Mouse (Mus musculus) intestine, postnatal 0 days (tissue): ENCODE results near the gene Taf5. TPM values are rescaled to one million over a fixed set of nuclear protein-coding genes. Genes with fewer than 3 reads are reported as not detected.
A peak's percentile ranks its signal among the peaks of the same experiment; 100 is the strongest.

Experiments
- ATAC-seq: fragments of 200-750 bp; cut with Nextera tagmentation; 2 replicates; pipeline ENCODE4 v1.8.0; 2017; ENCODE audit warnings: mild to moderate bottlenecking, moderate TSS enrichment, moderate library complexity
- H3K27ac ChIP-seq: fragments of 300-500 bp; sonication (generic); 2 replicates; pipeline ENCODE4 v1.5.1; 2014; ENCODE audit warnings: mild to moderate bottlenecking, low read depth, low read length, moderate library complexity
- H3K27me3 ChIP-seq: fragments of 300-500 bp; sonication (generic); replicated peaks from 2 replicates; pipeline ENCODE4 v1.6.1; 2014; ENCODE audit warnings: low read length, mixed read lengths; ENCODE audit not compliant: control insufficient read depth, insufficient read depth
- H3K36me3 ChIP-seq: fragments of 300-500 bp; sonication (generic); 2 replicates; pipeline ENCODE4 v1.6.1; 2014; ENCODE audit warnings: mild to moderate bottlenecking, moderate library complexity; ENCODE audit not compliant: control insufficient read depth, insufficient read depth
- H3K4me1 ChIP-seq: fragments of 300-500 bp; sonication (generic); replicated peaks from 2 replicates; pipeline ENCODE4 v1.6.1; 2014; ENCODE audit warnings: antibody characterized with exemption, low read length, mixed read lengths; ENCODE audit not compliant: control insufficient read depth, insufficient read depth
- H3K4me2 ChIP-seq: fragments of 300-500 bp; sonication (generic); replicated peaks from 2 replicates; pipeline ENCODE4 v1.6.1; 2014; ENCODE audit warnings: low read depth, mild to moderate bottlenecking, moderate library complexity
- H3K4me3 ChIP-seq: fragments of 300-500 bp; sonication (generic); 2 replicates; pipeline ENCODE4 v1.5.1; 2014; ENCODE audit warnings: low read depth, low read length
- H3K9ac ChIP-seq: fragments of 300-500 bp; sonication (generic); 2 replicates; pipeline ENCODE4 v1.6.1; 2014; ENCODE audit warnings: mild to moderate bottlenecking, low read depth, low read length
- H3K9me3 ChIP-seq: fragments of 300-500 bp; sonication (generic); 2 replicates; pipeline ENCODE4 v1.6.1; 2016; ENCODE audit warnings: mixed run types; ENCODE audit not compliant: control insufficient read depth
- CTCF ChIP-seq: sonication (generic); IDR thresholded peaks from 2 replicates; pipeline ENCODE4 v1.5.1; 2016; ENCODE audit warnings: low read depth, mild to moderate bottlenecking, control low read depth, antibody characterized with exemption, moderate library complexity
- WGBS: fragments of 180-500 bp; shearing (Covaris S2); extraction: QIAGEN DNeasy Blood & Tissue Kit; methylation state at CpG from one replicate; pipeline ENCODE4 v1.1.7; 2014; 5-methylcytosine and 5-hydroxymethylcytosine counted together
- polyA plus RNA-seq: library from polyadenylated mRNA; unstranded; fragments of >200 nt; fragmentation: Nextera tagmentation; extraction: Ambion mirVana; gene quantifications from 2 replicates; pipeline ENCODE4 v1.2.1, GENCODE M21; 2015

Gene Taf5
- polyA plus RNA-seq, 1 experiment from 2014 or later, result 3.9 TPM

DNA sequence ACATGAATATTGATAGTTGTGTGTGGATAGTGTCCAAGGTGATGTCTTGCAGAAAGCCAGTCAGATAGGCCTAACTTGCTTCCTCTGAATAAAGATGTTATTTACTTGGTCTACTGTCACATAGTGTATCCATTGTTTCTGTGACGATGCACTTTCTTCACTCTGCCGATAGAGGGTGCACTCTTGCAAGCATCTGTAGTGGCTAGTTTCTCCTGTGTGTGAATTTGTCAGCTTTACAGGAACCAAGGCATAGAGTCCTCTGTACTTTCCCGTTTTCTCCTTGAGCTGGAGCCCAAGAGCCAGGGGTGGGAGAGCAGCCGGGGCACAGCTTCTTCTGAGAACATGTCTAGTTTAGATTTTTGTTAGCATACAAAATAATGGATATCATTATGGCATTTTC is 53.5 kb downstream of the Taf5 start:
- Histone ChIP-seq H3K4me1 (no peaks in the 10 kb centered on the region), H3K9ac (no peak overlapping the region), H3K4me3 (no peak overlapping the region), H3K27ac (no peak overlapping the region), H3K27me3 (no peaks in the 10 kb centered on the region), H3K9me3 (no peaks in the 10 kb centered on the region), H3K36me3 (peaks cover 53% of the 10 kb centered on the region), H3K4me2 (no peak overlapping the region)
- TF ChIP-seq CTCF, result peak; percentile 91
- whole genome bisulfite sequencing, result 45% methylated on average over 4 of the region's 4 CpGs
- ATAC-seq, result no peak

- Histone ChIP-seq H3K9ac (no peak overlapping the region), H3K27ac (no peak overlapping the region), H3K36me3 (peaks cover 60% of the 10 kb centered on the region), H3K4me2 (no peak overlapping the region), H3K9me3 (no peaks in the 10 kb centered on the region), H3K4me3 (no peak overlapping the region), H3K27me3 (no peaks in the 10 kb centered on the region), H3K4me1 (no peaks in the 10 kb centered on the region)
- no peak for ATAC-seq
- 25% methylated on average over 2 of the region's 2 CpGs for WGBS
- TF ChIP-seq CTCF, result peak; percentile 80
Observed at GRCm38 (mm10) chr19:47122802-47123201, 55.3 kb downstream of the Taf5 start.

DNA sequence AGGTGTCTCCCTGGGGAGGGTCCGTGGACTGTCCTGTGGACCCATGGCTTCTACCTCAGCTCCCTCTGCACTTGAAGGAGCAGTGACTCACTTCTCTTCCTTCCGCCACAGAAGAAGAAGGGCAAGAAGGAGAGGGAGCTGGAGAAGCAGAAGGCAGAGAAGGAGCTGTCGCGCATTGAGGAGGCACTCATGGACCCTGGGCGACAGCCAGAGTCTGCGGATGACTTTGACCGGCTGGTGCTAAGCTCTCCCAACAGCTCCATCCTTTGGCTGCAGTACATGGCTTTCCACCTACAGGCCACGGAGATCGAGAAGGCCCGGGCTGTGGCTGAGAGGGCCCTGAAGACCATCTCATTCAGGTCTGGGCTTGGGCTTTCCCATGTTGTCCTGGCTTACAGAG is 60.6 kb downstream of the Taf5 start:
- no peak overlapping the region for H3K27ac ChIP-seq
- no peak for ATAC-seq
- H3K9ac ChIP-seq, result no peak overlapping the region
- peaks cover 88% of the 10 kb centered on the region for H3K36me3 ChIP-seq
- WGBS, result 95% methylated on average over 10 of the region's 10 CpGs
- H3K4me3 ChIP-seq, result no peak overlapping the region
- H3K27me3 ChIP-seq, result no peaks in the 10 kb centered on the region
- H3K4me1 ChIP-seq, result no peaks in the 10 kb centered on the region
- TF ChIP-seq CTCF, result no peak
- no peaks in the 10 kb centered on the region for H3K9me3 ChIP-seq
- no peak overlapping the region for H3K4me2 ChIP-seq

DNA sequence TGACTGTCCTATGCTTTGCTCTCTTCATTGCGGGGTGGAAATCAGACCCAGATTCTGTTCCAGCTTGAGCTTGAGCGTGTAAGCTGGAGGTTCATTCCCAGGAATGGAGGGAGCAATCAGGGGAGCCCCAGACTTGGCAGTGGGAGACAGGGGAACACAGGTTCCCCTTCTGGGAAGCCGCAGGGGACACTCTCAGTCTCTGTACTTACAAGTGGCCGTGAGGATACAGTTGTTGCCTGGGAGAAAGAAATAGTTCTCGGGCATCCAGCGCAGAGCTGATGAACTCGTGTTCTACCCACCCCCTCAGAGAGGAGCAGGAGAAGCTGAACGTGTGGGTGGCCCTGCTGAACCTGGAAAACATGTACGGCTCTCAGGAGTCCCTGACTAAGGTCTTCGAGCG is 61.3 kb downstream of the Taf5 start:
- Histone ChIP-seq H3K9me3 (no peaks in the 10 kb centered on the region), H3K4me3 (no peak overlapping the region), H3K36me3 (peaks cover 90% of the 10 kb centered on the region), H3K4me1 (no peaks in the 10 kb centered on the region), H3K27me3 (no peaks in the 10 kb centered on the region), H3K27ac (no peak overlapping the region), H3K9ac (no peak overlapping the region), H3K4me2 (no peak overlapping the region)
- no peak for ATAC-seq
- 90% methylated on average over 11 of the region's 11 CpGs for WGBS
- TF ChIP-seq CTCF, result no peak

DNA sequence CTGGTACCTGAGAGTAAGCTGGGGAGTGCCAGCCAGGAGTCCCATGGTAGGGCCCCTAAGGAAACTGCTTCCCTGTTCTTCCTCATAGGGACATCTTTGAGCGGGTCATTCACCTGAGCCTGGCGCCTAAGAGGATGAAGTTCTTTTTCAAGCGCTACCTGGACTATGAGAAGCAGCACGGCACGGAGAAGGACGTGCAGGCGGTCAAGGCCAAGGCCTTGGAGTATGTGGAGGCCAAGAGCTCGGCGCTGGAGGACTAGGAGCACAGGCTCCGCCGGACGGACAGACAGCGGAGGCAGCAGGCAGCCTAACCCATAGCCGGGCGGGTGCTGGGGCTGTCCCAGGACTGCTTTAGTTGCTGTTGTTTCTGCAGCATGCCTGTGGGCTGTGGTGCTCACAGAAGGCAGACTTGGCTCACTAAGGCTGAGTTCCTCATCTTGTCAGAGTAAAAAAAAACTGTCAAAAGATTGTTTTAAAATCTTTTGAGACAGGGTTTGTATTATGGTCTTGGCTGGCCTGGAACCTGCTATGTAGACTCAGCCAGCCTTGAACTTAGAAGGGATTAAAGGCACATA is 63.1 kb downstream of the Taf5 start:
- no peak overlapping the region for H3K4me3 ChIP-seq
- no peak overlapping the region for H3K4me2 ChIP-seq
- no peak overlapping the region for H3K9ac ChIP-seq
- peaks cover 88% of the 10 kb centered on the region for H3K36me3 ChIP-seq
- ATAC-seq, result no peak
- no peak for TF ChIP-seq CTCF
- no peaks in the 10 kb centered on the region for H3K4me1 ChIP-seq
- H3K9me3 ChIP-seq, result no peaks in the 10 kb centered on the region
- no peak overlapping the region for H3K27ac ChIP-seq
- 91% methylated on average over 15 of the region's 15 CpGs for WGBS
- no peaks in the 10 kb centered on the region for H3K27me3 ChIP-seq

Other genes starting within 250 kb of the Taf5 start
- gene Ina, start 53.0 kb upstream of the Taf5 start, polyA plus RNA-seq, result 4.1 and 4.7 TPM in 2 replicates
- gene Nt5c2, start 52.6 kb upstream of the Taf5 start, polyA plus RNA-seq, result 22.0 and 23.0 TPM in 2 replicates
- 9.4 and 14.4 TPM in 2 replicates for gene Pcgf6, start 16.8 kb upstream of the Taf5 start, polyA plus RNA-seq
- 2,827 and 3,144 TPM in 2 replicates for gene Usmg5, start 22.9 kb downstream of the Taf5 start, polyA plus RNA-seq
- gene Pdcd11, start 23.0 kb downstream of the Taf5 start, polyA plus RNA-seq, result 4.3 and 5.2 TPM in 2 replicates
- 2.6 and 3.0 TPM in 2 replicates for gene Calhm2, start 70.5 kb downstream of the Taf5 start, polyA plus RNA-seq
- not detected in 2 replicates for gene Calhm1, start 76.5 kb downstream of the Taf5 start, polyA plus RNA-seq
- gene Calhm3, start 90.0 kb downstream of the Taf5 start, polyA plus RNA-seq, result 0.43 and 0.95 TPM in 2 replicates
- gene Neurl1a, start 111.1 kb downstream of the Taf5 start, polyA plus RNA-seq, result 2.4 and 2.6 TPM in 2 replicates